Mouse (Mus musculus) lung, embryonic 14.5 days (tissue): ENCODE data around the gene Slc15a4. TPM values are rescaled to one million over a fixed set of nuclear protein-coding genes. Genes with fewer than 3 reads are reported as not detected.

ENCODE experiments used
- ATAC-seq: fragments of 200-750 bp; cut with Nextera tagmentation; 2 replicates; pipeline ENCODE4 v1.8.0; 2017; ENCODE audit warnings: mild to moderate bottlenecking, moderate TSS enrichment, moderate library complexity; ENCODE audit not compliant: insufficient read depth
- DNase-seq: peaks from one replicate; pipeline ENCODE4 v3.0.0-alpha.2; 2015
- H3K27ac ChIP-seq: fragments of 300-500 bp; sonication (generic); 2 replicates; pipeline ENCODE4 v1.5.1; 2014; ENCODE audit warnings: low read depth, mild to moderate bottlenecking, moderate library complexity
- H3K27me3 ChIP-seq: fragments of 300-500 bp; sonication (generic); 2 replicates; pipeline ENCODE4 v1.6.1; 2014; ENCODE audit warnings: low read length, control low read depth; ENCODE audit not compliant: insufficient read depth
- H3K36me3 ChIP-seq: fragments of 300-500 bp; sonication (generic); 2 replicates; pipeline ENCODE4 v1.6.1; 2014; ENCODE audit warnings: control low read depth; ENCODE audit not compliant: insufficient read depth
- H3K4me1 ChIP-seq: fragments of 300-500 bp; sonication (generic); 2 replicates; pipeline ENCODE4 v1.6.1; 2014; ENCODE audit warnings: antibody characterized with exemption, control low read depth; ENCODE audit not compliant: insufficient read depth
- H3K4me2 ChIP-seq: fragments of 300-500 bp; sonication (generic); 2 replicates; pipeline ENCODE4 v1.6.1; 2014; ENCODE audit warnings: mild to moderate bottlenecking
- H3K4me3 ChIP-seq: fragments of 300-500 bp; sonication (generic); 2 replicates; pipeline ENCODE4 v1.5.1; 2014; ENCODE audit warnings: low read depth, low read length
- H3K9ac ChIP-seq: fragments of 300-500 bp; sonication (generic); 2 replicates; pipeline ENCODE4 v1.6.1; 2014
- H3K9me3 ChIP-seq: fragments of 300-500 bp; sonication (generic); 2 replicates; pipeline ENCODE4 v1.6.1; 2016; ENCODE audit warnings: low read depth, low read length, control low read depth
- CTCF ChIP-seq: IDR thresholded peaks from 2 replicates; pipeline ENCODE4 v1.5.1; 2016; ENCODE audit warnings: antibody characterized with exemption, low read depth
- WGBS: fragments of 180-500 bp; shearing (Covaris S2); extraction: QIAGEN DNeasy Blood & Tissue Kit; methylation state at CpG from one replicate; pipeline ENCODE4 v1.1.7; 2014; 5-methylcytosine and 5-hydroxymethylcytosine counted together
- polyA plus RNA-seq: library from polyadenylated mRNA; unstranded; fragments of >200 nt; fragmentation: Nextera tagmentation; extraction: Ambion mirVana; gene quantifications from 2 replicates; pipeline ENCODE4 v1.2.1, GENCODE M21; 2014

Slc15a4 gene
- polyA plus RNA-seq, 1 experiment from 2014 or later: 22.3 TPM

GRCm38 (mm10) chr5:127621108-127621507 lies 11.6 kb downstream of the Slc15a4 start:
- no peak overlapping the region for H3K27ac ChIP-seq
- 0 out of 2 replicates have a peak, but pooled peaks cover 2% of the 10 kb centered on the region for H3K4me1 ChIP-seq
- H3K9me3 ChIP-seq: no peaks in the 10 kb centered on the region
- H3K4me3 ChIP-seq: no peak overlapping the region
- ATAC-seq: no peak
- DNase-seq: no peak
- WGBS: 80% methylated on average over 10 of the region's 10 CpGs
- H3K9ac ChIP-seq: no peak overlapping the region
- no peak for TF ChIP-seq CTCF
- H3K27me3 ChIP-seq: no peaks in the 10 kb centered on the region
- no peak overlapping the region for H3K4me2 ChIP-seq
- H3K36me3 ChIP-seq: no peaks in the 10 kb centered on the region

DNA sequence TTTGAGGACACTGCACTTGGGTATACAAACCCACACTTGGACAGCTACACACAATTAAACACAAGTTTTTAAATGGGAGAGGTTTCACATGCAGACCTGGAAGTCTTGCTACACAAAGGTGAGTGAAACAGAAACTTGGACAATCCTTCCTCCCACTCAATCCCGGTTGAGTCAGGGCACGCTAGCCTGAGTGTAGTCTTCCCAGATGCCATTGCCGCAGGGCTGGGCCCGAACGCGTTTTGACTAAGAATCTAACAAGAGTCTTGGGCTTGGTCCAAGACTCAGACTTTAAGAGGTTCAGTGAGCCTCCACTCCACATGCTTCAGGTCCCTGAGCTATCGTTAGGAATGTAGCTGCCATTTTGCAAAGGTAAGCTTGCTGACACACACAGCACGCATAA lies 12.3 kb downstream of the Slc15a4 start:
- H3K9ac ChIP-seq: no peak overlapping the region
- H3K4me1 ChIP-seq: 0 out of 2 replicates have a peak, but pooled peaks cover 4% of the 10 kb centered on the region
- H3K36me3 ChIP-seq: no peaks in the 10 kb centered on the region
- no peaks in the 10 kb centered on the region for H3K27me3 ChIP-seq
- no peak overlapping the region for H3K4me2 ChIP-seq
- ATAC-seq: no peak
- no peak for TF ChIP-seq CTCF
- DNase-seq: no peak
- H3K4me3 ChIP-seq: no peak overlapping the region
- WGBS: 78% methylated on average over 8 of the region's 8 CpGs
- no peak overlapping the region for H3K27ac ChIP-seq
- H3K9me3 ChIP-seq: no peaks in the 10 kb centered on the region

- Histone ChIP-seq H3K27ac (no peak overlapping the region), H3K9ac (no peak overlapping the region), H3K36me3 (no peaks in the 10 kb centered on the region), H3K9me3 (no peaks in the 10 kb centered on the region), H3K4me1 (peaks cover 10% of the 10 kb centered on the region; the same call in 1 of the 2 replicates), H3K27me3 (no peaks in the 10 kb centered on the region), H3K4me2 (no peak overlapping the region), H3K4me3 (no peak overlapping the region)
- no peak for DNase-seq
- TF ChIP-seq CTCF: no peak
- ATAC-seq: no peak
- WGBS: 60% methylated on average over 3 of the region's 3 CpGs
Observed at GRCm38 (mm10) chr5:127618834-127619233, 13.9 kb downstream of the Slc15a4 start.

DNA sequence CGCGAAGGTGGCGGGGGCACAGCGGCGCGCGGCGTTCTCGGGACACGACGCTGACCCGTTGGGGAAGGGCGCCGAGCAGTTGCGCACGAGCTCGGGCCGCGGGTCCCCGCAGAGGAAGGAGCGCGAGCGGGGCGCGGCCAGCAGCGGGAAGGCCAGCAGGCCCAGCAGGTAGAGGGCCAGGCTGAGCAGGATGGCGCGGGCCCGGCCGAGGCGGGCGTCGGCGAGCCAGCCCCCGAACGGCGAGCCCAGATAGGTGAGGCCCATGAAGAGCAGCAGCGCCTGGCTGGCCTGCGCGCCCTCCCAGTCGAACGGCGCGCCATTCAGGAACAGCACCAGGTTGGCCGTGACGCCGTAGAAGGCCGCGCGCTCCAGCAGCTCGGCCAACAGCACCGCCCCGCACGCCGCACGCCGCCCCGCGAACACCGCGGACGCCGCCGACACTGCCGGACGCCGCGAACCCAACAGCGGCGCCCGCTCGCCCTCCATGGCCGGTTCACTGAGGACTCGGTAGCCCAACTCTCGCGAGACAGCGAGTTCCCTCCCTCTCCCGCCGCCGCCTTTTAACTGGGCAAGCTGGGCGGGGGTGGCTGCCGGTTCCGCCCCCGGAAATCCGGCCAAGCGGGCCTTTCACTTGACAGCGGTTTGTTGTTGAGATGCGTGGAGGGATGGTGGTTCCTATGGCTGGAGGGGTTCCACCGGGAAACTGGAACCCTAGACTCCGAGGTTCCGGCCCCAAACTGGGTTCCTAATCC lies 15.6 kb downstream of the Slc15a4 start:
- peak overlapping the region; percentile 97 for H3K9ac ChIP-seq
- H3K27ac ChIP-seq: peak overlapping the region; percentile 79
- H3K9me3 ChIP-seq: no peaks in the 10 kb centered on the region
- H3K27me3 ChIP-seq: no peaks in the 10 kb centered on the region
- ATAC-seq (peak; percentile 95), DNase-seq (peak; percentile 98)
- under 1% methylated on average over 84 of the region's 91 CpGs for WGBS
- H3K4me3 ChIP-seq: peak overlapping the region; percentile 89
- peak overlapping the region; percentile 93 for H3K4me2 ChIP-seq
- TF ChIP-seq CTCF: no peak
- H3K36me3 ChIP-seq: no peaks in the 10 kb centered on the region
- peaks cover 10% of the 10 kb centered on the region; the same call in 1 of the 2 replicates for H3K4me1 ChIP-seq

GRCm38 (mm10) chr5:127616151-127616550 lies 16.5 kb downstream of the Slc15a4 start:
- no peak for TF ChIP-seq CTCF
- Histone ChIP-seq H3K9me3 (no peaks in the 10 kb centered on the region), H3K4me3 (peak overlapping the region; percentile 89), H3K9ac (peak overlapping the region; percentile 97), H3K4me1 (peaks cover 10% of the 10 kb centered on the region; the same call in 1 of the 2 replicates), H3K36me3 (no peaks in the 10 kb centered on the region), H3K27ac (no peak overlapping the region), H3K4me2 (peak overlapping the region; percentile 93), H3K27me3 (no peaks in the 10 kb centered on the region)
- peak; percentile 7; the same call in 1 of the 2 replicates for ATAC-seq
- no peak for DNase-seq
- 9% methylated on average over 4 of the region's 5 CpGs for WGBS

DNA sequence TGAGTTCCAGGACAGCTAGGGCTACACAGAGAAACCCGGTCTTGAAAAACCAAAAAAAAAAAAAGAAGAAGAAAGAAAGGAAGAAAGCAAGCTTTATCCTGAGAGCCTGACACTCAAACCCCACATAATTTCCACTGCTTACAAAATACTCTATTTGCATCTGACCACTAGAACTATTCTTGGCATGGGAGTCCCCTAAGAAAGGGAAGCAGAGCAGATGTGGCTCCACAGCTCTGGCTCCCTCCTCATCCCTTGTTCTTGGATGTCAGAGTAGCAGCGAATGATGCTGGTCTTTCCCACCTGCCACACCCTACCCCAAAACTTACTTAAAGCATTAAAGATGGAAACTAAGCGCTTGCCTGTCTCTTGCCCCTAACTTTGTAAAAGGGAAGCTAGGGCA lies 17.2 kb downstream of the Slc15a4 start:
- Histone ChIP-seq H3K4me3 (peak overlapping the region; percentile 89; the same call in 1 of the 2 replicates), H3K9me3 (no peaks in the 10 kb centered on the region), H3K4me2 (peak overlapping the region; percentile 93), H3K27ac (no peak overlapping the region), H3K36me3 (no peaks in the 10 kb centered on the region), H3K27me3 (no peaks in the 10 kb centered on the region), H3K9ac (peak overlapping the region; percentile 97; the same call in 1 of the 2 replicates), H3K4me1 (peaks cover 10% of the 10 kb centered on the region; the same call in 1 of the 2 replicates)
- TF ChIP-seq CTCF: no peak
- ATAC-seq: no peak
- 75% methylated on average over 3 of the region's 3 CpGs for WGBS
- peak; percentile 10 for DNase-seq

- Histone ChIP-seq H3K4me3 (no peak overlapping the region), H3K36me3 (peaks cover 16% of the 10 kb centered on the region; the same call in 1 of the 2 replicates), H3K9me3 (no peaks in the 10 kb centered on the region), H3K27me3 (no peaks in the 10 kb centered on the region), H3K4me1 (peaks cover 10% of the 10 kb centered on the region; the same call in 1 of the 2 replicates), H3K27ac (no peak overlapping the region), H3K4me2 (no peak overlapping the region), H3K9ac (no peak overlapping the region)
- WGBS: 95% methylated on average over 6 of the region's 6 CpGs
- ATAC-seq: no peak
- no peak for DNase-seq
- TF ChIP-seq CTCF: no peak
Observed at GRCm38 (mm10) chr5:127612397-127612796, 20.3 kb downstream of the Slc15a4 start.
